Mouse (Mus musculus) retina, embryonic 14.5 days (tissue): ENCODE results near the gene Zfp968.
"Not testable (repeated sequence)": the region's sequence is repeated elsewhere in the genome, so short reads cannot be mapped to it uniquely, and the experiment has no call there.

Experiments used
- DNase-seq: peaks from one replicate; pipeline ENCODE4 v3.0.0-alpha.2; 2015; ENCODE audit warnings: low spot score

Zfp968 gene

GRCm38 (mm10) chr2:175372136-175372535, at the start of gene Zfp968:
TSS of gene Zfp968 (plus strand) at chr2:175372436.
- not testable (repeated sequence) for DNase-seq

- DNase-seq, result not testable (repeated sequence)
Observed at GRCm38 (mm10) chr2:175338097-175338496, 34.1 kb upstream of the Zfp968 start, which contains the start of gene Gm4631. TSS of gene Gm4631 (minus strand) at chr2:175338197.
